Mouse (Mus musculus): ENCODE measurements around the gene Arrb1.

Arrb1 gene

DNA sequence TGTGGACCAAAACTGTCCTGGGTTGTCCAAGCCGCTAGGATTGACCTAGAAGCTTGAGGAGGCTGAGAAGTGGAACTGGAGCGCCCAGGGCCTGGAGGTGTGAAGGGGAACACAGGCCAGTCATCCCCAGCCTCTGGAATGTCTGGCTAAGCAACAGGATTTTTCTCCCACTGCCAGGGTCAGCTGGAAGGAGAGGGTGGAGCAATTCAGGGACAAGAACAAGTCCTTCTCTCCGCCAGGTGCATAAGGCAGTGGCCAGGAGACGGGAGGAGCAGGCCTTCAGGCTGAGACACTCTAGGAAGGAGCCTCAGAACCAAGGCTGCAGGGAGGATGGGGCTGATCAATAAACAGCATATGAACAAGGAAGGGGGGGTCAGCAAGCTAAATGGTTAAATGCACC is 3.2 kb downstream of the Arrb1 start:
- no peak for DNase-seq

DNA sequence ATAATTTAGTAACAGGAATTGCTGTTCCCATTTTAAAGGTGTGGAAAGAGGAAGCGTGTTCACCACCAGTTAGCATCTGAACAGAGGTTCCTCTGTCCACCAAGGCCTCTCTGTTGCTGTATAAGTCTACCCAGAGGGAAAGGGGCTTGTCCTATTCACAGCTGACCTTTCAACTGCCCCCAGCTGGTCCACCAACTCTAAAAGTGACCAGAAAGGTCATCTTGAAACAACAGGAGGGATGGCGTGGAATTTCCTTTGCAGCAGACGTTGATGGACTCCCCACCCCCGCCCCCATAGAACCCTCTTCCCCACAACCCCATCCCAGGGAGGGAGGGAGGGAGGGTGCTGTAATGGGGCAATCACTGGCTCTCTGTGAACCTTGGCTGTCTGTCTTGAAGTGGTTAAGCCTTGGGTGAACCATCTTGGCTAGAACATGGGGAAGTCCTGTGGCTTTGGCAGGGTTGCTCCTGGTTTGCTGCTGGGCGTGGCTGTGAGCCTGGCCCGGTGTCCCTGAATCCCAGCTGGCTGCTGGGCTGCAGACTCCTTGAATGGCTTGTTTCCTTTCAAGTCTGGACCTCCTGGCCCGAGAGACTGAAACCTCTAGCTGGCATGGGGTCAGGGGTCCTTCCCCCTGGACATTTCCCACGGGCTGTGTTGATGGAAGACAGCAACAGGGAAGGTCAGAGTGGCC is 4.1 kb downstream of the Arrb1 start:
- peak; percentile 88 for DNase-seq

DNA sequence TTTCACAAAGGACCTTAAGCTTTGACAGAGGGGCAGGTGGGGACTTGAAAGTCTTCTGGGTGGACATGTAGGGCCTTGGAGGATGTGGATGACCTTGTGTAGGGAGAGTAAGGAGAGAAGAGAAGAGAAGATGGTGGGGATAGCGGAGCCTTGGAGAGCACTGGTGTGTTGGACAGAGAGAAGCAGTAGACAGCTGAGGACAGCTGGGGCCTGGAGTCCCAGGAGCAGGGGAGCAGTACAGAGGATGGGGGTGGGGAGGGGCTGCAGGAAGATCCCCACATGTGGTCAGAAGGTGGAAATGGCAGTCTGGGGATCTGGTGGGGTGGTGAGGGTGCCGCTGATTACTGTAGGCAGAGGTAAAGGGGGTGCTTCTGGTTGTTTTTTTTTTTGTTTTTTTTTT is 4.8 kb downstream of the Arrb1 start:
- DNase-seq = no peak

DNA sequence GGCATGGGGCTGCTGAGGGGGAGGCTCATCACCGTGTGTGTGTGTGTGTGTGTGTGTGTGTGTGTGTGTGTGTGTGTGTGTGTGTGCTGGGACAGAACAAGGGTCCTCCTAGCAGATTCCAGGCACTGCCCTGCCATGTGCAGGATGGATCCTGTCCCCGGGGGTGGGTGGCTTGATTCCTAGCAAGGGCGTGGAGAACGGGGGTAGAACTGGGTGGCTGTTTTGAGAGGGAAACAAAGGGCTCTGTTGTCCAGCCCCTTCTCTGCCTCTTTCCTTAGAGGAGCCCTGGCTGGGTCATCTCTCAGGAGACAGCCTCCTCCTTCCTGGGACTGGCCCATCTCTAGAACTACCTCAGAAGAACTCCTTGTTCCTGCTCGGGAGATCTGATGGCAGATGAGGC is 5.9 kb downstream of the Arrb1 start:
- DNase-seq = no peak

DNA sequence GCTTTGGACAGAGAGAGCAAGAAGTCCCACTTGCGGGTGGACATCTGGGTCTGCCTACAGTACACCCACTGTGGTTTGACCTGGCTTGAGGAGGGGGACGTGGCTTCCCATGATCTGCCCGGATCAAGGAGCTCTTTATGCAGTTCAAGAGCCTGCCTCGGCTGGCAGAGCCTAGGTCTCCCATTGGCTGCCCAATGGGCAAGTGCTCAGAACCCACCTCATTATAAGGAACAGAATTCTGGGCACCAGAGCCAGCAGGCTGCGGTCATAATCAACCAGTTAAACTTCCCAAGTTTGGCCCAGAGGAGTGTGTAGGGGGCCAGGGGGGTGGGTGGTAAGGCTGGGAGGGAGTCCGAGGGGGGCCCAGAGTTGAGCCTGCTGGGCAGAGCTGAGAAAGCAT is 9.0 kb downstream of the Arrb1 start:
- DNase-seq = no peak

DNA sequence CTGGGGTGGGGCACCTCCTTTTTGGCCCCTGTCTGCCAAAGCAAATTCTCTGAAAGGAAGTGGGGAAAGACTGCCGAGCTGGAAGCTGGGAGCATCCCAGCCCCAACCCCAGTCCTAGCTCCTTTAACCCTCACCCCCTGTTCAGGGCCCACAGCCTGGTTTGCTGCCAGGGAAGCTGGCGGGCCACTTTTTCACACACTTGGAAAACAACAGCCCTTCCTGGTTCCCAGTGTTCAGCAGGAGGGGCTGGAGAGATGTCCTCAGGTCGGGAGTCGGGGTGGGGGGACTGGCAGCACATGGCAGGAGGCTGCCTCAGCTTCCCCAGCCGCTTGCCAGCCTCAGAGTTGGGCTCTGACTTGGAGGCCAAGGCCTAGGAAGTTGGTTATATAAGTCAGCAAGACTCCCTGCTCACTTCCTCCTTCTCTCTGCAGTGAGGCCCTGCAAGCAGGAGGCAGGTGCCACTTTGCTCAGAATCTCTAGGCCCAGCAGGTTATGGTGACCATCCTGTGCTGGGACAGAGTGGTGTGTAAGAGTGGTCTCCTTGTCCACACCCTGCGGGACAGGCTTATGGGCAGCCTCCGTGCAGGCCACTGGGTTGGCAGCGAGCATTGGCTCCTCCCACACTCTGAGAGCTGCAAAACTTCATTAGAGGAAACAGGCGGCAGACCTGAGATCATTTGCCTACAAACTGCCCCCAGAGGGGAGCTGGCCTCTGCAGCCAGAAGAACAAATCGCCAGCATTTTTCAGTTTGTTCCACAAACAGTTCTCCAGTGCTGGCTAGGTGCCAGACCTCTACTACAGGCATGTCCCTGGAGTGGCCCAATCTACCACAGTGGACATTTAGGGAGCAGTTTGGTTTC is 10.8 kb downstream of the Arrb1 start:
- DNase-seq = peak; percentile 89

DNA sequence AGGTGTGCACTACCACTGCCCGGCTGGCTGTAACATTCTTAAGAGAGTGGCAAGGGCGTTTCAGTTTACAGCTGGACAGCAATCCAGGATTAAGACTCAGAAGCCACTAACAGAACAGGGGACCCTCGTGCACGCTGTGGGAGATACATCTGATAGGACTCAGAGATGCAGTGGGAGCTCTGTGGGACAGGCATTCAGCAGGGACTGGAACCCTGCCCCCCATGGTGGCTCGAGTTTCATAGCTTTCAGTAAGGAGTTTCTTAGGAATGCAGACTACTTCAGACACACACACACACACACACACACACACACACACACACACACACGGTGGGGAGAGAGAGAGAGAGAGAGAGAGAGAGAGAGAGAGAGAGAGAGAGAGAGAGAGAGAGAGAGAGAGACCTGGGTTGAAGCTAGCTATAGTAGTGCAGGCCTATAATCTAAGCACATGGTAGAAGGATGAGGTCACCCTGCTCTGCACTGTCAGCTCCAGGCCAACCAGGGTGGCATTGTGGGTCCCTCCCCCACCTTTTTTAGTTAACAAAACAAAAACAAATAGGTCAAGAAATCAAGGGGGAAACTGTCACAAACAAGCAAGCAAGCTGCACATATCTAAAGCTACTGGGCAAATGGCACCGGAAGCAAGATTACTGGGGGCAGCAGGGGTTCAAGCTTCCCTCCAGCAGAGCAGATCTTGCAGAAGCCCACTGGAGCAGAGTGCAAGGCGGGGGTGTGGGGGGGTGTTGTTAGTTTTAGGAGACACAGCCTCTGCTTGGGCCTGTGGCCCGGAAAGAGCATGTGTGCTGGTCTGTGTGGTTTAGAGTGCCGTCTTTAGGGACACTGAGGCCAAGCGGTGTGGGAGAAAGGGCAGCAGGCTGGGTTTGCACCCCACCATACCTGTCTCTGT is 12.6 kb downstream of the Arrb1 start:
- DNase-seq = no peak

DNA sequence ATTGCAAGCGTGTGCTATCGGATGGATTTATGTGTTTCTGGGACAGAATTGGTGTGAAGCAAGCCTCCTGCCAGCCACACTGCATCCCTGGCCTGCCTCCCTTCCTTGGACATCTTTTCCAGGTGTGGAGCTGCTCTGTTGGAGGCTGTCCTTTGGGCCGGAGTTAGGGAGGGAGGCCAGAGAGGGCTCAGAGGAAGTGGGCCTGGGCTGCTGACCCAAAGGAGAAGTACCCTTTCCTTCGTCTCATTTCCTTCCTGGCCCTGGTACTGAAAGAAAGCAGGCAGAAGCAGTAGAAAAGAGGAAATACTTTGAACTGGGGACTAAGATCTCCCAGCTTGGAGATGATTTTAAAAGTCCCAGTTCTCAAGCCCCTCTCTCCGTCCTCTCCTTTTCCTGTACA is 14.4 kb downstream of the Arrb1 start:
- DNase-seq = no peak

DNA sequence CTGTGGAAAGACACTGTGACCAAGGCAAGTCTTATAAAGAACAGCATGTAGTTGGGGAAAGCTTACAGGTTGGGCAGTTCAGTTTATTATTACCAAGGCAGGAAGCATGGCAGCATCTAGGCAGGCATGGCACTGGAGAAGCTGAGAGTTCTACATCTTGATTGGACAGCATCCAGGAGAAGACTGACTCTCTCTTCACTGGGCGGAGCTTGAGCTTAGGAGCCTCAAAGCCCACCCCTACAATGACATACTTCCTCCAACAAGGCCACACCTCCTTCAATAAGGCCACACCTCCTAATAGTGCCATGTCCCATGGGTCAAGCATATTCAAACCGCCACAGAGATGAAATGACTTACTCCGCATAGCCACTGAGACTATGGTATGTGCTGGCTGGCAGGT is 16.4 kb downstream of the Arrb1 start:
- no peak for DNase-seq

DNA sequence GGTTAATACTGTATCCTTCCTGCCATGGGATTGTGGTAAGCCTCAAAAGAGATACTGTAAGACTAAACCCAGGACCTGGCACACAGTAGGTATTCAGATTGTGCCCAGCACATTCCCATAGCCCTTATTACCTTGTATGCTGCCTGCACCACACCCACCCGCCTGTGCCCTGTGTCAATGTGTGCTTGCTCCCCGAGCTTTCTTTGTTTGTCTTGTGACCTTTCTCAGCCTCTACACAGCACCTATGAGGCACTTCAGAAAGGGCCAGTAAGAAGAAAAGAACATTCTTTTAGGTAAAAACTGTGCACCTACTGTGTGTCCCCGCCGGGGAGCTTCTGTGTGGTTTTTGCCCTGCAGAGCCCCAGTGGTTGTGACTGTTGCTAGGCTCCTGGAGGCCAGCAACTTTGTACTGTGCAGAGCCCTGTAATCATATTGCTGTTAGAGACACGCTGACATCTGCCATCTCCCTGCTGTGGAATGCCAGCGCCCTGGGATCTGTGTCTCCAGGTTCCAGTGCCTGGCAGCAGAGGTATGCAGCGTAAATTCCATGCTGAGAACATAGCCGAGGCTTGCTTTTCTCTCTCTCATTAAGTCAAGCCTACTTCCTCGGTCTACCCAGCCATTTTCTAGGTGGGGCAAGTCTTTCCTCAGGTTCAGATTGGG is 18.1 kb downstream of the Arrb1 start:
- DNase-seq = peak; percentile 72

DNA sequence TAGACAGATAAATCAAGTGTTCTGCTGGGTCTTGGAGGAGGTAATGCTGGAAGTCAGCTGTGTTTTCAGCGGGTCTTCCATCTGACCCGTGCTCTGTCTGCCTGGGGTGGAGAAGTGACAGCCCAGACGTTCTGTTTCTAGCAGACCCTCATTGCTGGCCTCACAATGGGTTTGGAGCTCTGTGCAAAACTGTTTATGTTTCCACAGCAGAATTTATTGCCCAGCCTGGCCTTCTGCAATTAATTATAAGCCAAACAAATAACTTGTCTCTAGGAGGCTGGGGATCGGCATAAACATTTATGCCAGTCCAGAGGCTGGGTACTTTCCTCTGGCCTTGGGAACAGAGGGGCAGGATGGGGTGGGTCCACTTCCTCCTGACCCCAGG is 18.6 kb downstream of the Arrb1 start:
- peak; percentile 78 for DNase-seq

DNA sequence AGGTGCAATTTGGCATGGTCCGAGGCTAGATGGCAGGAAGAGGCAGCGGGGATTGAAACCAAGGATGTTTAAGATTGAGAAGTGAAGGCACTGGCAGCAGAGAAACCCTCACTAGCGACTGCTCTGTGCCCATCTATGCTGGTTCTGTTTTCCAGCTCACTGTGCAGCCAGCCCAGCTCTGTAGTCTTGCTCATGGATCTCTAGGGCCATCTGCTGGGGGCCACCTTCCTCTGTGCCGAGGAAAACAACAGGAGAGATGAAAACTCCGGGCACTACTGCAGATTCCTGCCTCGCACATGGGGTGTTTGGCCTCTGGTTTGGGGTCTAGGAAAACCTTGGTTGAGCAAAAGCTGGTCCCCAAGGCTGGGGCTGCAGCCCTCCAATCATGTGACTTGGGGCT is 20.6 kb downstream of the Arrb1 start:
- DNase-seq = peak; percentile 89

DNA sequence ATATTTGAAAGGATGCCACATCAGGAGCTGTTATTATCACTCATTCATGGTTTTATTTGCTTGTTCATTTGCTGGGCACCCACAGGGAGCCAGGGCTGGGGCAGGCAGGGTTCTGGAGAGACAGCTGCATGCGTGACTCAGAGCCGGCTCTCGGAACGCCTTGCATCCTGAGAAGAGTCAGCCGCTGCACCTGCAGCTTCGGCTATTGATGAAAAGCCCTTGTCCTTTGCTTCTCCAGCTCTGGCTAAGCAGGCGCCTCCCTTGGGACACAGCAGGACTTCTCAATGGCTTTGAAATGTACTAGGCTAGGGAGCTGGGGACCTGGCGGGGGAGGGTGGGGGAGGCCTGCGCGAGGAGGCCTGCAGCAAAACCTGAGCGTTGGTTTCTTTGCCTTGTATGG is 23.8 kb downstream of the Arrb1 start:
- no peak for DNase-seq

DNA sequence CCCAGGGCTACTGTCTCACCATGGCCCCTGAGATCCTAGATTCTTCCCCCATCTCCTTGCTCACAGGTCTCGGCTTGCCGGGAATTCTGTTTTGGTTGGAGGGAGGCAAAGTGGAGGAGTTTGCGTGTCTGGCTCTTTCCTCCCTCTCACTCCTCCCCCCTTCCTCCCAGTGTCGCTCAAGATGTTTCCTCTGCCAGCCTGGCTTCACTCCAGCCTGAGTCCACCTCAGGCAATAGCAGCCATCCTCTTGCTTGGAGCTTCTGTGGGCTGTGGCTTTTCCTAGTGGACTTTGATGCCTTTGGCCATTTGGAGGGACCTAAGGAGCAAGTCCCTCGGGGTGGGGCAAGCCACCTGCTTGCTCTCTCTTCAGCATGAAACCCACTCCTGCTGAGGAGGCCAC is 27.2 kb downstream of the Arrb1 start:
- peak; percentile 77 for DNase-seq

DNA sequence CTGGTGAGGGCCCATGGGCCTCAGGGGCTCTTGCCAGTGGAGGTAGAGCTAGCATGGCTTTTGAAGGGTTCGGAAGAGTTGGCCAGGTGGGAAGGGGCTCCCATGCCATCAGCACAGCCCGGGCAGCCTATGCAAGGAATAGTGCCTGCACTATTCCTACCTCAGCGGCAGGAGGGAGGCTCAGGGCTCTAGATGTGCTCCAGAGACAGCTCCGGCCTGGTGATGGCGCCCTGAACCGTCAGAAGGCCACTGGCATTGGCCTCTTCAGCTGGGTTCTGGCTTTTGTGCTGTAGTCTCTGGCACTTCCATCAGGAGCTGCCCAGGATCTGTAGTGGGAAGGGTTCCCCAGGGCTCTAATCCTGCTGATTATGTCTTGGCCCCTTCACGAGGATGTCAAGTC is 28.0 kb downstream of the Arrb1 start:
- DNase-seq = no peak

DNA sequence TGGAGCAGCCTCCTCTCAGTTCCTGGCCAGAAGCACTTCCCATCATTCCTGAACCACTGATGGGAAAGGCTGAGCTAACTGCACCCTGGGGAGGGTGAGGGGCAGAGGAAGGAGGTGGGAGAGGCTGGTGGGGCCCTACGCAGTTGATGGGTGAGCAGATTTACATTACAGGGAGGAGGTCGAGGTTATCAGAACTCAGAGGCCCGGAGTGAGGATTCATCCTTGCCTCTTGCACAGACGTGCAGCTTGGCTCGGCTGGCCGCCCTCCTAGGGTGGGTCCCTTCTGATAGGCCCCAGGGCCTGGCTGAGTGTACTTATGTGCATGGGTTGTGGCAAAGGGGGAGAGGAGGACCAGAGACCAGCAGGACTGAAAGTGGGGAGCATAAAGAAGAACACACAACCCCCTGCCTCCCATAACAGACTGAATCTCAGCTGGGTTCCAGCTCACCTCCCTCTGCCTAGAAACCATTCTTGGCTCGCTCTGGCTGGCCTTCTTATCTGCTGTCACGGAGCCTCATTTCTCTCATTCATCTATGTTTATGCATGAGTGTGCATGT is 30.1 kb downstream of the Arrb1 start:
- no peak for DNase-seq

DNA sequence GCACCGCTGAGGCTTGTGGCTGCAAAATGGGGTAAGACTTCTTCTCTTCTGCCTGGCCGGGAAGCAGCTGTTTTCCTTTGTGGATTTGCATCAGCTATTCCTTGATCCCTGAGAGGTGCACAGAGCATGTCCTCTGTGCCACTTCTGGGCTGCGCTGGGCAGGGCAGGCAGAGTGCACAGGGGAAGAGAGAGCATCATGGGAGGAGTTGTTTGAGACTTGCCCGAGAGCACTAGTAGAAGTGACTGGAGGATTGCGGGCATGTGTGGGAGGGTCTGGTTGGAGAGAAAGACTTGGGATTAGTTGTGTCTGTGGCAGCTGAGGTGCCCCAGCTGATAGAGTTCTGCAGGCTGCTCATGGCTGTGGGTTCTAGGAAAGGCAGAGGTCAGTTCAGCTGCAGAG is 35.4 kb downstream of the Arrb1 start:
- no peak for DNase-seq

DNA sequence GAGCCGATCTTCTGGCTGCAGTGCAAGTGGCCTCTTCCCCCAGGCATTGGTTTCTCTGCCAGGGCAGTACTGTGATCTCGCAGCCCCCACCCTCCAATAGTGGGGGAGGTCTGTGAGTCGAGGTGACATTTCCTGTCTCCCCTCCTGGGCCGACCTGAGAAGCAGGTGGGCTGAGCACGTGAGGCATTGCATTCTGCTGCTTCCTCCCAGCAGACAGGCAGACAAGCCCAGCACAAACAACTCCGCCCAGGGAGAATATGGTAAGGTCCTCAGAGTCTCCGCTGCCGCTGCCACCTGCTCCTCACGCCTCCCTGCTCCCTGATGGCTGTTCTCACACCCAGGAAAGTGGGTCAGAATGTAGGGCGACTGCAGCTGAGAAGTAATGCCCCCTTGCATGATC is 37.7 kb downstream of the Arrb1 start:
- no peak for DNase-seq

DNA sequence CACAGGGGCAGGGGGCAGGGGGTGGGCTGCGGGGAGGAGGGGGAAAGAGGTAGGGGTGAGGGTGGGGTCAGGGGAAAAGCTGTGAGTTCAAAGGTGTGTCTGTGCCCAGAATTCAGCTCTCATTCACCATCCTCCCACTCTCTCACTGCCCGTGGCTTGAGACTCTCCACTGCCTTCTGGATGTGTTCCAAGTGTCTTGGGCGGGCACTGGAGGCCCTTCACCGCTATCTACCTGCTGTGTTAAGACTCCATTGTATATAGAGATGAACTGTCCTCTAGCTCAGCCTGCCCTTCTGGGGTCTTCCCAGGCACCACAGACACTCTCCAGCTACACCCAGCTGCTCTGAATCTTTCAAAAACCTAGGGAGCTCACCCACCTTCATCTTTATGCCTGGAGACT is 38.1 kb downstream of the Arrb1 start:
- DNase-seq = no peak

DNA sequence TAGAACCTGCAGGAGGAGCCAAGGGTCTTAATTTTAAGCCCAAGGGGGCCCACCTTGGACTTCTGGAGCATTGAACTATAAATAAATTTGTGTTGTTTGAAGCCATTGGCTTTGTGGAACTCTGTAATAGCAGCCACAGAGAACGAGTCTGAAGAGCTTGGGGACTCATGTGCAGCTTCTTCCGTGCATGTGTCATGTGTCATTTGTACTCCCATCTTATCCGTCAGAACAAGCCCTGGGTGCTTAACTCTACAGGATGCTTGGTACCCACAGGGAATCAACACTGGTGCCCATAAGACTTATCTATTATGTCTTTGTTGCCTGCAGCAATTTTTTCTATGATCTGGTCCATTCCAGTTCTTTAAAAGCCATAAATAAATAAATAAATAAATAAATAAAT is 43.0 kb downstream of the Arrb1 start:
- DNase-seq = no peak

DNA sequence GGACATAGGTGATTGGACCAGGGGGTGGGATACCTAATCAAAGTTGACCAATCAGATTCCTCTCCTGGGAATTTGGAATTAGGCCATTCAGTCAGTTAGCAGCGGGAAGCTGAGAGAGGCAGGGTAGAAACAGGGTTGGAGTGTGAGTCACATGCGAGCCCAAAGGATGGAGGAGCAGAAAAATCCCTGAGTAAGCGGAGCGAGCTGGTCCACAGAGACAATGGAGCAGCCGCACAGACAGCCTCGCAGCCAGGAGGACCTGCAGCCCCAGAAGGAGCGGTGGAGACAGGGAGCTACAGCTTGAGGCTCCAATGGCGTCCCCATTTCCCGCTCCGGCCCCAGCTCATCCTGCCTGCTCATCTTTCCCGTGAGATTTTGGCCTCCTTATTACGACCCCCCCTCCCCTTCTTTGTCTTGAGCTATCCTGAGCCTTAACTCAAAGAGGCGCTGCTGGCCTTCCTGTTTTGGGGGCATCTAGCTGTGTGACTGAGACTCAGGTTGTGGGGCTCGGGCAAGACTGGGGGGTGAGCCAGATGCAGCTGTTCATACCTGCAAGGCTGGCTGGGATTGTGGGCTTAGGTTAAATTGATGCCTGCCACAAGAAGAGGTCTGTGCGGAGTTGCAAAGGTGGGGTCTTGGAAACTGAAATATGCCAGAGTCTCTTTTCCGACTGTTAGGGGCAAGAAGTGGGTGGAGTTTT is 44.4 kb downstream of the Arrb1 start:
- no peak for DNase-seq

DNA sequence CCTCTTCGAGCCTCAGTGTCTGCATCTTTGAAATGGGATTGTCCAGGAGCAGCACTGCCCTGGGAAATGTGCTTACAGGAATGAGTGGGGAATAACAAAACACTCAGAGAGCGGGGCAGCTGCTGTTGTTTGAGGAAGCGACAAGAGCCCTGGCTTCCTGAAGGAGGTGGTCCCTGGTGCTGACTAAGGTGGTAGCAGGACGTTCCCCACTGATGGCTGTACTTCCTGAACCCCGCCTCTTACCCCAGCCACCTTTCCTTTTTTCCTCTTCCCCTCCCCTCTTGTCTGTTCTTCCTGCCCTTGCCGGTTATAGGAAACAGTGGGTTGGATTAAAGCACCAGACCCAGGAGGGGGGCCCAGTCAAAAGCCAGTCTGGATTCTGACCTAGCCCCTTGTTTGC is 45.0 kb downstream of the Arrb1 start:
- DNase-seq = no peak

Data from lung, postnatal 36 days (tissue).